Mouse (Mus musculus): ENCODE results near the gene Adam33. TPM values are rescaled to one million over a fixed set of nuclear protein-coding genes. Genes with fewer than 3 reads are reported as not detected.

The Adam33 gene
- total and polyA plus RNA-seq, 2 experiments: 0.28 to 1.7 TPM

DNA sequence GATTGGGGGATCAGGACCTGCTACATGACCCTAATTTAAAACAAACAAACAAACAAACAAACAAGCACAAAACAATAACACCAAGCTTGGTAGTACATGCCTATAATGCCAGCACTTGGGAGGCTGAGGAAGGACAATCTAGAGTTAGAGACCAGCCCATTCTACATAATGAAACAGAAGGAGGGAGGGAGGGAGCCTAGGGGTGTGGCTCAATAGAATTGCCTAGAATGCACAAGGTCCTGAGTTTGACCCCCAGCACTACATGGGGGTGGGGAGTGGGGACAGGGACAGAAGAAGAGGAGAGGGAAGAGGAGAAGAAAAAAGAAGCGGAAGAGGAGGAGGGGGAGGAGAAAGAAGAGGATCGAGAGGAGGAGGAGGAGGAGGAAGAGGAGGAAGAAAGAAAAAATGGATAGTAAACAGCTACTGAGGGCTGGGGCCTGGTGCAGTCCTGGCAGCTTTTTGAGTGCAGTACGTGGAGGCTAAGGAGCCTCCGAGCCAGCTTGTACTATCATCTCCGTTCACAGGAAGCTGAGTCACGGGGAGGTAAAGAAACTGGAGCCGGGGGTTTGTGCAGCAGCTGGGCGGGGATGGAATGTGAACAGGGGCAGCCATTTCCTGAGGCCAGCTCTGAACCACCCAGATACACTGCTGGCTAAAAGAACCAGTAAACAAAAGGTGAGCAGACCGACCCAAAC lies 32.6 kb upstream of the Adam33 start:
- TF ChIP-seq CTCF (IDR thresholded peaks at IDR 0.05; ENCODE audit: low read depth, low read length) (no peak), POLR2A (IDR thresholded peaks at IDR 0.05; ENCODE audit: extremely low read depth, insufficient read depth, low read length) (no peak)
- Histone ChIP-seq H3K4me3 (ENCODE audit: insufficient read depth, low read depth, low read length) (no peak overlapping the region), H3K9ac (ENCODE audit: low read depth, low read length) (no peak overlapping the region), H3K27ac (replicated peaks; ENCODE audit: insufficient read depth, low read depth, low read length) (peak overlapping the region; percentile 58), H3K36me3 (ENCODE audit: control insufficient read depth, insufficient read depth, low read length) (no peaks in the 10 kb centered on the region), H3K27me3 (ENCODE audit: control insufficient read depth, insufficient read depth, low read length) (no peaks in the 10 kb centered on the region), H3K79me2 (ENCODE audit: control insufficient read depth, insufficient read depth, low read length) (no peaks in the 10 kb centered on the region), H3K4me1 (ENCODE audit: control insufficient read depth, insufficient read depth, low read length) (no peaks in the 10 kb centered on the region; the same call in 1 of the 2 replicates)
- DNase-seq (ENCODE audit: extremely low read depth, low read depth, low spot score): no peak
- WGBS: 52% methylated on average over 9 of the region's 9 CpGs

DNA sequence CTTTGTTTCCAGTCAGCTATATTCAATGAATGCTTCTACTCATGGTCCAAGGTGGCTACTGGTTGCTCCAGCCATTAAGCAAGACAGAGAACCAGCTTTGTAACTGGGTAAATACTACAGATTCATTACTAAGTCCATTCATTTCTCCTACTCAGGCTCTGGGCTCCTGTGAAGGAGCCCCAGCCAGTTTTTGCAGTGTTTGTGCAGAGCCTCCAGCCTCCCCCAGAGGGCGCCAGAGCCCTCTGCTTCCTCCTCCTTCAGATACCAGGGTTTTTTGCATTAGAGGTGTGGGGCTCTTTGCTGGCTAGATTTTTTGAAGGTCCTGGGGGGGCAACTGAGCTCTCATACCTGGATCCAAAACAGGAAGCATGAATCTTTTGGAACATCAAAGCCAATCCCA lies 31.2 kb upstream of the Adam33 start:
- Histone ChIP-seq H3K4me1 (ENCODE audit: control insufficient read depth, insufficient read depth, low read length) (no peaks in the 10 kb centered on the region; the same call in 1 of the 2 replicates), H3K4me3 (ENCODE audit: insufficient read depth, low read depth, low read length) (no peak overlapping the region), H3K27me3 (ENCODE audit: control insufficient read depth, insufficient read depth, low read length) (no peaks in the 10 kb centered on the region), H3K79me2 (ENCODE audit: control insufficient read depth, insufficient read depth, low read length) (no peaks in the 10 kb centered on the region), H3K27ac (replicated peaks; ENCODE audit: insufficient read depth, low read depth, low read length) (no peak overlapping the region), H3K9ac (ENCODE audit: low read depth, low read length) (no peak overlapping the region), H3K36me3 (ENCODE audit: control insufficient read depth, insufficient read depth, low read length) (no peaks in the 10 kb centered on the region)
- 0% methylated on average over 1 of the region's 1 CpGs for WGBS
- TF ChIP-seq CTCF (IDR thresholded peaks at IDR 0.05; ENCODE audit: low read depth, low read length): peak; percentile 92
- no peak for TF ChIP-seq POLR2A (IDR thresholded peaks at IDR 0.05; ENCODE audit: extremely low read depth, insufficient read depth, low read length)
- DNase-seq (ENCODE audit: extremely low read depth, low read depth, low spot score): peak; percentile 26

DNA sequence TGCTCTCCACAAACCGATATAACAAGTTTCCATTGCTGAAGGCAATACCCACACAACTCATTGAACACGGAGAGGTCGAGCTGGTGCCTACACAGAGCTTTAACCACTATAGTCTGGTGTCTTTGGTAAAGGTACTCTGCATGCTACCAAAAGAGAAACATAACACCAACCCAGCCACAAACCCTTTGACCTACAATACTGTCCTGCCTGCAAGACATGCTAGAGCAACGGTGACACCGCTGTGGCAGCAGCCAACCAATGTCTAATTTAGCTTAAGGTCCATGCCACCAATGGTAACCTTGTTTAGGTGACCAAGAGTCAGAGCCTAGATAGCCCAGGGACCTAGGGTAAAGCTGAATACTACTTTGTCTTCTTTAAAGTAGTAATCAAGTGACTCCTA lies 30.0 kb upstream of the Adam33 start:
- no peak overlapping the region for H3K27ac ChIP-seq (replicated peaks; ENCODE audit: insufficient read depth, low read depth, low read length)
- 85% methylated on average over 5 of the region's 5 CpGs for WGBS
- DNase-seq (ENCODE audit: extremely low read depth, low read depth, low spot score): no peak
- no peaks in the 10 kb centered on the region; the same call in 1 of the 2 replicates for H3K4me1 ChIP-seq (ENCODE audit: control insufficient read depth, insufficient read depth, low read length)
- H3K9ac ChIP-seq (ENCODE audit: low read depth, low read length): no peak overlapping the region
- no peaks in the 10 kb centered on the region for H3K27me3 ChIP-seq (ENCODE audit: control insufficient read depth, insufficient read depth, low read length)
- TF ChIP-seq POLR2A (IDR thresholded peaks at IDR 0.05; ENCODE audit: extremely low read depth, insufficient read depth, low read length) (no peak), CTCF (IDR thresholded peaks at IDR 0.05; ENCODE audit: low read depth, low read length) (no peak)
- no peak overlapping the region for H3K4me3 ChIP-seq (ENCODE audit: insufficient read depth, low read depth, low read length)
- no peaks in the 10 kb centered on the region for H3K36me3 ChIP-seq (ENCODE audit: control insufficient read depth, insufficient read depth, low read length)
- no peaks in the 10 kb centered on the region for H3K79me2 ChIP-seq (ENCODE audit: control insufficient read depth, insufficient read depth, low read length)

DNA sequence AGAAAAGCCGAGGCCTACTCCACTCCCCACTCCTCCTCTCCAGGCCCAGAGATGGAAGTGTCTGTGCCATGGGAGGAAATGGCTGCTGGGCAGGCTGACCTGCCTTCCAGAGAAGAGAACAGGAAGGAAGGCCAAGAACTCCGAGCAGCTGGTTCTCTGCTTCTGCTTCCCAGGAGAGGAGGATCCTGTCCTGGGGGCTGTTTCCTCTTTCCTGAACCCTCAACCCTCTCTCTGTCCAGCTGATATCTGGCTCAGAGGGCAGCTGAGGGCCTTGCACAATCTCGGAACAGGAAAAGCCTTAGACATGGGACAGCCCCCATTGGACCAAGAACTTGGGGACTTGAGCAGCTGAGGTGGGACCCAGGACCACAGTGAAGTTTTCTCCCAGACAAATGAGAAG lies 27.2 kb upstream of the Adam33 start:
- TF ChIP-seq CTCF (IDR thresholded peaks at IDR 0.05; ENCODE audit: low read depth, low read length) (no peak), POLR2A (IDR thresholded peaks at IDR 0.05; ENCODE audit: extremely low read depth, insufficient read depth, low read length) (no peak)
- Histone ChIP-seq H3K9ac (ENCODE audit: low read depth, low read length) (no peak overlapping the region), H3K4me1 (ENCODE audit: control insufficient read depth, insufficient read depth, low read length) (no peaks in the 10 kb centered on the region), H3K79me2 (ENCODE audit: control insufficient read depth, insufficient read depth, low read length) (no peaks in the 10 kb centered on the region), H3K27me3 (ENCODE audit: control insufficient read depth, insufficient read depth, low read length) (no peaks in the 10 kb centered on the region), H3K4me3 (ENCODE audit: insufficient read depth, low read depth, low read length) (no peak overlapping the region), H3K36me3 (ENCODE audit: control insufficient read depth, insufficient read depth, low read length) (no peaks in the 10 kb centered on the region), H3K27ac (replicated peaks; ENCODE audit: insufficient read depth, low read depth, low read length) (peak overlapping the region; percentile 61)
- DNase-seq (ENCODE audit: extremely low read depth, low read depth, low spot score): peak; percentile 41
- WGBS: 79% methylated on average over 3 of the region's 3 CpGs

DNA sequence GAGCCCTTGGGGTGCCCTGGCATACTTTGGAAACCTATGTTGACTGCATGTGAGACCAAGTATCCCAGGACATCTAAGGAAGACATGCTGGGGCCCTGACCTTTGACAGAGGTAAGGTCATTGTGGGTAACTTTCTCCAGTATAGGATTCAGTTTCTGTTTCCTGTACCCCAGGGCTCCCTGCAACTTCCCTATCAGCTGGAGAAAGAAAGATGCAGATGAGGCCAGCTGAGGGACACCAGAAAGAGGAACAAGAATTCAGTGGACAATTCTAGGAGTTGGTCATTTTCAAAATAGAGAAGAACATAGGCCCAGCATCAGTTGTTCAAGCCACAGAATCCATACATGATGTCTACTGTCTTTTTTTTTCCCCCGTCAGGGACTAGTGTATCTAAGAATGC lies 26.0 kb upstream of the Adam33 start:
- Histone ChIP-seq H3K9ac (ENCODE audit: low read depth, low read length) (no peak overlapping the region), H3K79me2 (ENCODE audit: control insufficient read depth, insufficient read depth, low read length) (no peaks in the 10 kb centered on the region), H3K4me1 (ENCODE audit: control insufficient read depth, insufficient read depth, low read length) (no peaks in the 10 kb centered on the region), H3K4me3 (ENCODE audit: insufficient read depth, low read depth, low read length) (no peak overlapping the region), H3K36me3 (ENCODE audit: control insufficient read depth, insufficient read depth, low read length) (no peaks in the 10 kb centered on the region), H3K27me3 (ENCODE audit: control insufficient read depth, insufficient read depth, low read length) (no peaks in the 10 kb centered on the region), H3K27ac (replicated peaks; ENCODE audit: insufficient read depth, low read depth, low read length) (peak overlapping the region; percentile 32; the same call in 1 of the 2 replicates)
- WGBS: 76% methylated on average over 1 of the region's 1 CpGs
- TF ChIP-seq POLR2A (IDR thresholded peaks at IDR 0.05; ENCODE audit: extremely low read depth, insufficient read depth, low read length): no peak
- TF ChIP-seq CTCF (IDR thresholded peaks at IDR 0.05; ENCODE audit: low read depth, low read length): no peak
- DNase-seq (ENCODE audit: extremely low read depth, low read depth, low spot score): peak; percentile 29

DNA sequence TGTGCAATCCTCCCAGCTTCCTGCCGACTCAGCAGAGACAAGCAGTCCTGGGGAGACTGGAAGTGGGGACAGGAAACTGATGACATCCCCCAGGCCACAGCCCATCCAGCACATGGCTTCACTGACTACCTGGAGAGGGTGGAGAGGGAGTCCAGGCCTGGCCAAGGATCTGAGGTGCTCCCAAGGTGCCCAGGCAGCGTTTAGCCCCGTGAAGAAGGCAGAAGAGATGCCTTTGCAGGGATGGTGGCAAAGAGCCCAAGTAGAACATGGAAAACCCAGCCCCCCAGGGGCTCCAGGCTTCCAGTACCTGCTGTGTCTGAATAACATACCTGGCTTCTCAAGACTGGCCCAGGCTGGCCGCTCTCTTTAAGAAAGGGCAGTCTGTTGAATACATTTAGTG lies 25.0 kb upstream of the Adam33 start:
- Histone ChIP-seq H3K36me3 (ENCODE audit: control insufficient read depth, insufficient read depth, low read length) (no peaks in the 10 kb centered on the region), H3K9ac (ENCODE audit: low read depth, low read length) (no peak overlapping the region), H3K4me1 (ENCODE audit: control insufficient read depth, insufficient read depth, low read length) (no peaks in the 10 kb centered on the region), H3K27me3 (ENCODE audit: control insufficient read depth, insufficient read depth, low read length) (no peaks in the 10 kb centered on the region), H3K27ac (replicated peaks; ENCODE audit: insufficient read depth, low read depth, low read length) (no peak overlapping the region; the same call in 1 of the 2 replicates), H3K4me3 (ENCODE audit: insufficient read depth, low read depth, low read length) (no peak overlapping the region), H3K79me2 (ENCODE audit: control insufficient read depth, insufficient read depth, low read length) (no peaks in the 10 kb centered on the region)
- DNase-seq (ENCODE audit: extremely low read depth, low read depth, low spot score): no peak
- TF ChIP-seq POLR2A (IDR thresholded peaks at IDR 0.05; ENCODE audit: extremely low read depth, insufficient read depth, low read length) (no peak), CTCF (IDR thresholded peaks at IDR 0.05; ENCODE audit: low read depth, low read length) (no peak)
- whole genome bisulfite sequencing: 80% methylated on average over 4 of the region's 4 CpGs
